Mouse (Mus musculus): ENCODE measurements around the gene Spata18. TPM values are rescaled to one million over a fixed set of nuclear protein-coding genes. Genes with fewer than 3 reads are reported as not detected.

Gene Spata18
- polyA plus RNA-seq, 1 experiment from 2014 or later: 0.34 TPM

DNA sequence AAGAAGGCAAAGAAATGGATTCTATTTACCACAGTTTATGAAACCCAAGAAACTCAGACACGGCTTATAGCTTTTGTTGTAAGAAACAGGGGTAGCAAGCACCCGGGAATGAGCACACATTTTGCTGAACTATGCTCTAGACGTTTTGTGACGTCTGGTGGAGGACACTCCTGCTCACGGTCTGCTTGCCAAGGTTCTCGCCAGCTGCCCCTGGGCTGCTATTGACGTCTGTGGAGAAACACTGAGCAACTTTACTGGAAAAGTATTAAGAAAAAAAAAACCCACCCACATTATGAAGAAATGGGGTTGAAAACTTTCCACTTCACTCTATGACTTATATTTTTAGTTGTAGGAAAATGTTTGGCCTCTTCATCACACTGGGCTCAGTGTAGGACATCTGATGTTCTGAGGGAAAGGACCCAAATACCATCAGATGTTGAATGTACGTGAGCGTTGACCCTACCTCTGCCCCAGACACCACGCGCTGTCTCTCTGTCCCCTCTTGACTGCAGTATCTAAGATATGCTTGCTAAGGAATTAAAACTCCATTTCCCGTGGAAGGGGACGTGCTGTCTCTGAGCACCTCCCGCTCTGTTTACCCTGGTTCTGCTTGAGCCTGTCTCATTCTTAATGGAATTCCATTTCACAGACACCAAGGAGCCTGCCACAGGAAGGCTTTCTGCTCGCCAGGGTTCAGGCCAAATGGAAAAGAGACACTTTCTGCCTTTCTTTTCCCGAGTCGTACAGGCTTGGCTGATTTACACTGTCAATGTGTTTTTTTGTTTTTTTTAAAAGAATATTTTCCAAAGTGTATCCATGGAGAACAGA lies 50.1 kb downstream of the Spata18 start:
- H3K9ac ChIP-seq: no peak overlapping the region
- no peak overlapping the region for H3K27ac ChIP-seq
- no peaks in the 10 kb centered on the region for H3K27me3 ChIP-seq
- no peaks in the 10 kb centered on the region for H3K4me1 ChIP-seq
- no peak overlapping the region for H3K4me3 ChIP-seq
- no peak overlapping the region for H3K4me2 ChIP-seq
- no peak for ATAC-seq
- no peaks in the 10 kb centered on the region for H3K9me3 ChIP-seq (replicated peaks)
- no peaks in the 10 kb centered on the region for H3K36me3 ChIP-seq (ENCODE audit: poor library complexity, severe bottlenecking)
- 85% methylated on average over 17 of the region's 17 CpGs for WGBS

DNA sequence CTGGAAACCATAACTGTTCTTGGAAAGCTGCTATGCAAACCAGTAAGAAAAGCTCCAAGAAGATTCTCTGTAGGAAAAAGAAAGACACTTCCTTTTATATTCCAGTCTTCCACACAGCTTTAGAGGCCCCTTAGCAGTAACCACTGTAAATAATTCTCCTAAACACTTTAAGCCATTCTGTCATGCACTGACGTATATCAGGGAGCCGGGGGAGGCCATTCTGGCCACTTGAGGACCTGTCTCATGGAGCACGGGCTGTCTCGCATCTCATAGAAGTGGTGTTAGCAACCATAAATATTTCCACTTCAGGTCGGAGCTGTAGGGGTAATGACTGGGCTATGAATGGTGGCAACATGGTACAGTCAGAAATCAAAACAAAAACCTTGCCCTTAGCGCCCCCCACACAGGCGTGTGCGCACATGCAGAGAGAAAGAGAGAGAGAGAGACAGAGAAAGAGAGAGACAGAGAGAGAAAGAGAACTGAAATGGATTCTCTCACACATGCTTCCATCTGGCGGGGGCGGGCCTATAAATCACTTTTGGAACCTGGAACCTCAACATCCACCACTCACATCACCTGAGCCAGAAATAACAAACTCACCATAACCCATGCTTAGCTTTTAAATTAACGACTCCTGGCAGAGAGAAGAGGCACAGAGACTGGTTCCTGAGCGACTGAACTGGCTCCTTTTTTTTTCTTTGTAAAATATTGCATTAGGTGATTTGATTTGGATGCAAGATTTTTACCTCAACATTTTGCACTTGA lies 50.9 kb downstream of the Spata18 start:
- 89% methylated on average over 12 of the region's 12 CpGs for WGBS
- Histone ChIP-seq H3K36me3 (ENCODE audit: poor library complexity, severe bottlenecking) (no peaks in the 10 kb centered on the region), H3K9me3 (replicated peaks) (no peaks in the 10 kb centered on the region), H3K4me3 (no peak overlapping the region), H3K4me2 (no peak overlapping the region), H3K9ac (no peak overlapping the region), H3K27me3 (no peaks in the 10 kb centered on the region), H3K4me1 (no peaks in the 10 kb centered on the region), H3K27ac (no peak overlapping the region)
- no peak for ATAC-seq

DNA sequence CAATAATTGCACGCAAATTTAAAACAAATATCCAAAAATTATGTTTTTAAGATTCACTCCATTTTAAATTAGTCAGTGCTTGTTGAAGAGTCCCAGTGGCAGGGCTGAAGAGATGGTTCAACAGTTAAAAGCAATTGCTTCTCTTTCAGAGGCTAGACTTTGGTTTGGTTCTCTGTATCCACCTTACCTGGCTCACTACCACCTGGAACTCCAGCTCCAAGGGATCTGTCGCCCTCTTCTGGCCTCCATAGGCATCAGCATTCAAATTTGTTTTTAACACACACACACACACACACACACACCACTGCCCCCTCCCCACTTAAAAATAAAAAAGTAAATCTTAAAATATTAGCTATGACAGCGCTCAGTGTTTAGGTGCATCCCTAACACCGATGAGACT lies 51.9 kb downstream of the Spata18 start:
- H3K4me1 ChIP-seq: no peaks in the 10 kb centered on the region
- no peaks in the 10 kb centered on the region for H3K27me3 ChIP-seq
- no peaks in the 10 kb centered on the region for H3K9me3 ChIP-seq (replicated peaks)
- WGBS: 92% methylated on average over 4 of the region's 4 CpGs
- no peaks in the 10 kb centered on the region for H3K36me3 ChIP-seq (ENCODE audit: poor library complexity, severe bottlenecking)
- H3K4me3 ChIP-seq: no peak overlapping the region
- H3K4me2 ChIP-seq: no peak overlapping the region
- no peak overlapping the region for H3K9ac ChIP-seq
- no peak overlapping the region for H3K27ac ChIP-seq
- ATAC-seq: no peak

DNA sequence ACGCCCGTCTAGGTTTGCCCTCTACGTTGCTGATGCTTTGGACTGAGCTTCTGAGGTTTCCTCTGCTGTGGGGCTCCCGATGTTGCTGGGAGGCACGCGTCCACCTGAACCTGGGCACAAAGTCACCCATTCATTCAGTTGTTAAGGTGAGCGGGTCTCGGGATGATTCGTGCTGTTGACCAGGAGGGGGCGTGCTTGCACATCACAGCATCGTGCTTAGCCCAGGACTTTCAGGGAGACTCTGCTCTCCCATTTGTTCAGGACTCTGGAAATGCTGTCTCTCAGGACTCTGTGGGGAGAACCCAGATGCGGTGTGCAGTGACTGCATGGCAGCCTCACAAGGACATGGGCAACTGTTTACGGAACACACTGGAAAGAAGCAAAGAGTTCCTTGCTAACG lies 53.1 kb downstream of the Spata18 start:
- Histone ChIP-seq H3K9ac (no peak overlapping the region), H3K4me2 (no peak overlapping the region), H3K36me3 (ENCODE audit: poor library complexity, severe bottlenecking) (no peaks in the 10 kb centered on the region), H3K4me3 (no peak overlapping the region), H3K4me1 (no peaks in the 10 kb centered on the region), H3K27me3 (no peaks in the 10 kb centered on the region), H3K27ac (no peak overlapping the region), H3K9me3 (replicated peaks) (no peaks in the 10 kb centered on the region)
- ATAC-seq: no peak
- WGBS: 40% methylated on average over 14 of the region's 14 CpGs

DNA sequence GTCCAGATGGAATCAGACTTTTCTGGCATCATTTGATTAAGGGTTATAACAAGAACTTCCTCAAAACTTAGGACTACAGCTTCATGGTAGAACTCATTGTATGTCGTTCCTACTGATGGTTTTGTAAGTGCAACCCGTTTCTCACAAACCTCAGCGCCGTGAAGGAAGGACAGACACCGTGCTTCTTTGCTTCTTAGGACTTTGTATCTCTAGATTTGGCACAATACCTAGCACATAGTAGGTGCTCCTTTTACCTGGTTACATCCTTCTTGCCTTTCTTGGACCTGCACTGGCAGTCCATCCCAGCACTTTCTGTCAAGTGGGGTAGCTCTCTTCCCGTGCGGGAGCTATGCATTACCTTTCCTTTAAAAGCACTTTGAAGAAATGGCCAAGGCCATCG lies 53.6 kb downstream of the Spata18 start:
- Histone ChIP-seq H3K9me3 (replicated peaks) (no peaks in the 10 kb centered on the region), H3K4me2 (no peak overlapping the region), H3K36me3 (ENCODE audit: poor library complexity, severe bottlenecking) (no peaks in the 10 kb centered on the region), H3K4me1 (no peaks in the 10 kb centered on the region), H3K27ac (no peak overlapping the region), H3K27me3 (no peaks in the 10 kb centered on the region), H3K9ac (no peak overlapping the region), H3K4me3 (no peak overlapping the region)
- WGBS: 93% methylated on average over 8 of the region's 8 CpGs
- no peak for ATAC-seq

DNA sequence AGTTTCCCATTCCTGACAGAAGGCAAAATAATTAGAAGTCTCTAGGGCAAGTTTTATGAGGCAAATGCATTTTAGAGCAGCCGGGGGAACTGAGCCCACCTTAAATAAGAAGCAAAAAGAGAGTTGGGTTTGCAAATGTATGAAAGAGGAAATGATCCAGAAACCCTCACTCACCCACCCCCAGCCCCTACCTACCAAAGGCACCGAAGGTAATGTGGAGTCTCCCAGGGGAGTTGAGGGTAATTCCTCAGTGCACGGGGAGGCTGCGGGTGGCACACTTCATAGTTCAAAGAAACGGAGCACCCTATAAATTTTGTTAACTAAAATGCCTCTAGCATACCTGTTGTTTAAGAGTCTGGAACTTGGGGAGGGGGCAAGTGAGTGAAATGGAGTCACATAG lies 54.1 kb downstream of the Spata18 start:
- 92% methylated on average over 5 of the region's 5 CpGs for WGBS
- no peak for ATAC-seq

DNA sequence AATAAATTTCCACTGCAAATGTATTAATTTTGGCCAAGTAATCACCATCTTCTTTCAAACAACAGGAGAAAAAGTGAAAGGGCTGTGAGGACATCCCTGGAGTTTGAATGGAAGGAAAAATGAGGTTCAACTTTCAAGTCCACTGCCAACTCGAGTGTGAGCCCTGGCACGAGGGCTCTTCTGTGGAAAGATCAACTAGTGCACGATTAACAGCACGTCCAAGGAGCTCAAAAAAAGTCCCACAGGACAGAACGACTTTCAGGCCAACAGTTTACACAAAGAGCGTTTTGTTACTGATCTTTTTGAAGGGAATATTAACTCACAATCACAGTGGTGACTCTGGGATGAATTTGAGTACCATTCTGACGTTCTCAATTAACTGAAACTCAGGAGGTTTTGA lies 61.7 kb downstream of the Spata18 start:
- Histone ChIP-seq H3K4me2 (no peak overlapping the region), H3K27ac (no peak overlapping the region), H3K36me3 (ENCODE audit: poor library complexity, severe bottlenecking) (no peaks in the 10 kb centered on the region), H3K27me3 (no peaks in the 10 kb centered on the region), H3K9me3 (replicated peaks) (no peaks in the 10 kb centered on the region), H3K9ac (no peak overlapping the region), H3K4me1 (no peaks in the 10 kb centered on the region), H3K4me3 (no peak overlapping the region)
- 71% methylated on average over 7 of the region's 7 CpGs for WGBS
- ATAC-seq: no peak

More for the DNA sequence above, 54.1 kb downstream of the Spata18 start:
- no peak overlapping the region for H3K9ac ChIP-seq
- H3K4me3 ChIP-seq: no peak overlapping the region
- no peaks in the 10 kb centered on the region for H3K27me3 ChIP-seq
- no peak overlapping the region for H3K27ac ChIP-seq
- no peak overlapping the region for H3K4me2 ChIP-seq
- H3K36me3 ChIP-seq (ENCODE audit: poor library complexity, severe bottlenecking): no peaks in the 10 kb centered on the region
- no peaks in the 10 kb centered on the region for H3K4me1 ChIP-seq
- H3K9me3 ChIP-seq (replicated peaks): no peaks in the 10 kb centered on the region

DNA sequence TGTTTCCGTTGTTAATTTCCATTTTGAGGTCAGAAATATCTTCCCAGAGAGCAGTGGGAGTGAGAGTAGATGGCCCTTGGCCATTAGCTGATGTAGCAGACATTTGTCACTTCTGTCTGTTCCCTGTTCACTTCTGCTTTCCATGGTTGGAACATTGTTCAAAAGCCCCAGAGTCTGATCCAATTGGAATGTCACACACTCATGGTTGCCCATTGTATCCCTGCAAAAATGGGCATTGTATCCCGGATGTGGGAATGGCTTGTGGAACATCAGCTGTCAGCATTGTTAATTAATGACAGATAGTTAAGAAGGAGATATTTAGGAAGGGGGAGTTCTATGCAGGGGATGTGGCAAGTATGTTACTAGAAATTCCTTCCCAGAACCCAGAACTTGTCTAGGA lies 65.8 kb downstream of the Spata18 start:
- no peak overlapping the region for H3K4me2 ChIP-seq

DNA sequence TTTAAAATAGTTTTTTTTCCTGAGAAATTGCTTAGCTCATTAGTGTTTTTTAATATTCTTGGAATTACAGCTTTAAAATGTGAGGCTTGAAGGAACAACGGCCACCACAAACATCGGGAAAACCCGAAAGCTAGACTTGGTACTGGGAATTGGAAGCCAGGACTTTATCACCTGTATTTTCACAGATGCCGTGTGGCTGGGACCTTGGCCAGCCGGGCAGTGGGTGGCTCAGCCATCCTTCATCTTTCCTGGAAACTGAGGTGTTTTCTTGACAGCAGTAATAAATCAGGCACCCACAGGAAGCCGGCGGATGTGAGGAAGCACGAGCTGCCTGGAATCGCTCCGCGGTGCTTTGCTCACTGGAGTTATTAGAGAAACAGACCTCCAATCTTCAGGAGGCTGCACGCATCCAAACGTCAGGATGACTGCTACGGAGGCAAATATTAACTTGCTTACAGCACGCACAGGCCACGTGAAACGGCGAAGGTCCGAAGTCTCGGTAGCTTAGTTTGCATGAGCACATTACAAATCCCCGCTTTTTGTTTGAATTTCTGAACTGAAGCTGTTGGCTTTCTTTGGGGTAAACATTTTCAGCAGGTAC lies 70.6 kb downstream of the Spata18 start:
- WGBS: 93% methylated on average over 21 of the region's 21 CpGs
- Histone ChIP-seq H3K27ac (no peak overlapping the region), H3K36me3 (ENCODE audit: poor library complexity, severe bottlenecking) (no peaks in the 10 kb centered on the region), H3K4me3 (no peak overlapping the region), H3K4me2 (no peak overlapping the region), H3K9ac (no peak overlapping the region), H3K4me1 (no peaks in the 10 kb centered on the region), H3K27me3 (no peaks in the 10 kb centered on the region), H3K9me3 (replicated peaks) (no peaks in the 10 kb centered on the region)
- no peak for ATAC-seq

More for the DNA sequence above, 65.8 kb downstream of the Spata18 start:
- Histone ChIP-seq H3K27ac (no peak overlapping the region), H3K4me3 (no peak overlapping the region), H3K36me3 (ENCODE audit: poor library complexity, severe bottlenecking) (no peaks in the 10 kb centered on the region), H3K4me1 (no peaks in the 10 kb centered on the region), H3K9ac (no peak overlapping the region), H3K27me3 (no peaks in the 10 kb centered on the region), H3K9me3 (replicated peaks) (no peaks in the 10 kb centered on the region)
- ATAC-seq: no peak
- WGBS: 71% methylated on average over 2 of the region's 2 CpGs

DNA sequence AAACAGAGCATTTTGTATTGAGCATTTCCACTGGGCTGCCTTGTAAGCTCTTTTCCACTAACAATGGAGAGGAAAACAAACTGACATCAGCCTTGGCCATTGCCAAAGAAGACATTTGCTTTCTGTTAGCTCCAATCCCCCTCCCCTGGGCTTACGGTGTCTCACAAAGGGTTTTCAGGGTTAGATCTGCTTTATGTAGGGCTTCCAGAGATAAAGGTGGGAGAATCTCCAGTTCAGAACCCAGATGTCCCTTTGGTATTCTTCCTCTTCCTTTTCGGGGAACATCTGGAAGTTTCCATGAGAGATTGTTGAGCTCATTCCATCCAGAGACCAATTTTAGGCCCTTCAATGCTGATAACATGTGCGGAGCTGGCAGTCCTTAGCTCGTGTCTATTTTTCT lies 74.8 kb downstream of the Spata18 start:
- Histone ChIP-seq H3K9me3 (replicated peaks) (no peaks in the 10 kb centered on the region), H3K4me2 (no peak overlapping the region), H3K36me3 (ENCODE audit: poor library complexity, severe bottlenecking) (no peaks in the 10 kb centered on the region), H3K27ac (no peak overlapping the region), H3K27me3 (no peaks in the 10 kb centered on the region), H3K4me1 (peaks cover 4% of the 10 kb centered on the region), H3K4me3 (no peak overlapping the region), H3K9ac (no peak overlapping the region)
- no peak for ATAC-seq
- WGBS: 94% methylated on average over 4 of the region's 4 CpGs

DNA sequence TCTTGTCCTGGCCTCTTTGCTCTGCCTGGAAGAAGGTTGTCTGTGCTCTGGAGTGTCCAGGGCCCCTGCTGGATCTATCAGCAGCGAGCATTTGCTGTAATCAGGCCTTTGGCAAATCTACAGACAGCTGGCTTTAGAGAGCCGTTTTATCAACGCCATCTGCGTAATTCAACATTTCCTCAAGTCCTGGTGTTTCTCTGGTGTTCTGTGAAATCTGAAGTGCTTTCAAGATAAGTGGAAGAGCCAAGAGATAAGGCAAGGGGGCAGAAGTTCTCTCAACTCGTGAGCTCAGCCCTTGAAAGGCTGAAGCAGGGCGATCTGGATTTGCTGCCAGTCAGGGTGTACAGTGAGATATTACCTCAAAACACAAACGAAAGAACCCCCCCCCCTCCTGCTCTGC lies 77.5 kb downstream of the Spata18 start:
- Histone ChIP-seq H3K4me3 (no peak overlapping the region), H3K9me3 (replicated peaks) (no peaks in the 10 kb centered on the region), H3K4me2 (no peak overlapping the region), H3K4me1 (peaks cover 4% of the 10 kb centered on the region), H3K9ac (no peak overlapping the region), H3K27ac (no peak overlapping the region), H3K27me3 (no peaks in the 10 kb centered on the region), H3K36me3 (ENCODE audit: poor library complexity, severe bottlenecking) (no peaks in the 10 kb centered on the region)
- no peak for ATAC-seq
- WGBS: 84% methylated on average over 7 of the region's 7 CpGs

Data from forebrain, embryonic 13.5 days (tissue).